Mouse (Mus musculus) regulatory T cell (primary cell): Measurements from ENCODE around the gene Ascc3.

Experiments used
- in situ Hi-C: fragments of 300-600 bp; cut with MboI, MseI; formaldehyde crosslinking; loops from one replicate; pipeline ENCODE4 v1.15.1; 2025; ENCODE audit warnings: high pct_unique_total_duplicates

Gene Ascc3

GRCm38 (mm10) chr10:50893546-50893945, 301.1 kb downstream of the Ascc3 start:
- in situ Hi-C loops = loop anchor here (25.0 kb wide), 1 partner anchor 519 kb away; no protein-coding TSS in a partner anchor

GRCm38 (mm10) chr10:50894170-50894991, 301.9 kb downstream of the Ascc3 start, which contains the start of gene Sim1:
Gene Sim1 (plus strand): TSS chr10:50894754.
- in situ Hi-C loops = loop anchor here (25.0 kb wide), 1 partner anchor 518 kb away; no protein-coding TSS in a partner anchor

DNA sequence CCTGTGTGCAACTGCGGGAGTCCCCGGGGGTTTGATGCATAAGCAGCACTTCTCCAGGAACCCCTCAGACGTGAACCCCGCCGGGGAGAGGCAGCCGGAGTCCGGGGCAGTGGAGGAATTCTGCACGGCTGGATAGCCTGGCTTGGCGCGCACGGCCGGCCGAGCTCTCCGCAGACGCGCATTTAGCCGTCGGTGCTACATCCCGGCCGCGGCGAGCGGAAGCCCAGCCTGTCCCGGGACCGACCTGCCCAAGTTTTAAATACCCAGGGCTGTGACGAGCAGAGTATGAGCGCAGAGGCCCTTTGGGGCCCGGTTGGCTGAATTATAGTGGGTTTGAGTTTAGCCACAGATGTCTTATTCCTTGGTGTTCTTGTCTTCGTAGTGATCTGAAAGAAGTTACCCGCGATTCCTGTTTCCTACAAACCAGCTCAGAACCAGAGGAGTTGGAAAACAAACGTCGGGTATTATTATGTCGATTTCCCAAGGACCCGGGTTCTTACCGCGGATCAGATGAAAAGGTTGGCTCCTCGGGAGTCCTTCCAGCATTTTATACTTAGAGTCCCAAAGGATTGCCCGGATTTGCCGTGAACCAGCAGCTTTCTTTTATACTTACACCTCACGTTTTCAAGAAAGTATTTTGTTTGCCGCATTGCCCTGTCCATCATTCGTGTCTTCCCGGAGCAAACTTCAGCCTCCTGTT, 302.8 kb downstream of the Ascc3 start:
- in situ Hi-C loops = loop anchor here (25.0 kb wide), 1 partner anchor 517 kb away; no protein-coding TSS in a partner anchor

- in situ Hi-C loops = loop anchor here (25.0 kb wide), 1 partner anchor 516 kb away; no protein-coding TSS in a partner anchor
These were observed 303.7 kb downstream of the Ascc3 start for GRCm38 (mm10) chr10:50895881-50896766.

GRCm38 (mm10) chr10:50896767-50897390, 304.4 kb downstream of the Ascc3 start:
- in situ Hi-C loops = loop anchor here (25.0 kb wide), 1 partner anchor 515 kb away; no protein-coding TSS in a partner anchor

DNA sequence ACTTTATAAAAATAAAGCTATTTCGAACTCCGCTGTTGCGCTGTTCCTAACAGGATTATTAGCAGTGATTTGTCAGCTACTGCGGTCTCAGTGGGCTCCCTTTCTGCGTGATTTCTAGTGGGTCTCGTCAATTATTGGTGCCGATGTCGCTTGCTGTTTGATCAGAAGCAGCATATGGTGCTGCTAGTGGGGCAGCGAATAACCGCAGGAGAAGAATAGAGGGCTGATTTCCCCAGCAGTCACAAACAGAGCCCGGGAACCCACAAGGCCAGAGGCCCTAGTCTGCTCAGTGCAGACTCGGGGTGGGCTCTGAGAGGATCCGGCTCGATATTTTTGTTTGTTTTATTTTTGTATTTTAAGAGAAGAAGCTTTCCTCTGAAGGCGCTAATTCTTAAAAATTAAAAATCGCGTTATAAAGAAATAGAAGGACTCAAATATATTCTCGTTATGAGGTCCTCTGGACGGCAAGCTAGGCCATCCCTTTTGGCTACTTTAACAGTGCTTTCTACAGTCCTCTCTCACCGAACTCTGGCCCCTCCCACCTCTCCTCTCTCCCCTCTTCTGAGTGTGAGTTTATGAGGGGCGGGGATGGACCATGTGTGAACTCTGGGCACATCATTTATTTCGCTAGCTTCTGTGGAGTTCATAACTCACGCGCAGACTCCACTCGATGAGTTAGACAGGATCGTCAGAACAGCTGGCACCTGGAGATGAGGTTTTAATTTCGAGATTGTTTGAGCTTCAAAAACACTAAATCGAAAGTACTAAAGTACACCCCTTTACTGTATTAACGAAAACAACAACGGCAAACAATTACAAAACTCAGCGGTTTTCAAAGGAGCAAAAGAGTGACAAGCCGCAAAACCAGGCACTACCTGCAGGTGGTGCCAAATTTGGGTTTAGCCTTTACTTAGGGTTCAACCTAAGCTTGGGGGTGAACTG, 305.3 kb downstream of the Ascc3 start:
- in situ Hi-C loops = loop anchor here (25.0 kb wide), 1 partner anchor 514 kb away; no protein-coding TSS in a partner anchor

GRCm38 (mm10) chr10:50898621-50899020, 306.2 kb downstream of the Ascc3 start:
- in situ Hi-C loops = loop anchor here (25.0 kb wide), 1 partner anchor 514 kb away; no protein-coding TSS in a partner anchor

- in situ Hi-C loops = loop anchor here (10.0 to 25.0 kb wide), 2 partner anchors 195 to 512 kb away; no protein-coding TSS in a partner anchor
These were observed 307.6 kb downstream of the Ascc3 start for GRCm38 (mm10) chr10:50899846-50900745.
